Mouse (Mus musculus) adrenal gland, adult 2 months (tissue): ENCODE results near the gene Mrpl30. TPM values are rescaled to one million over a fixed set of nuclear protein-coding genes. Genes with fewer than 3 reads are reported as not detected.

Experiments used
- DNase-seq: peaks from one replicate; pipeline ENCODE4 v3.0.0; 2021
- polyA plus RNA-seq: library from polyadenylated mRNA; depleted of rRNA; stranded (reverse); fragments of >200 nt; gene quantifications from 2 replicates; pipeline ENCODE4 v1.2.3, GENCODE M21; 2012; rRNA removed
- total RNA-seq, 2 experiments: library from RNA; stranded (reverse); gene quantifications; 2 replicates each; pipeline ENCODE4 v1.2.3; 2021

The Mrpl30 gene
- total and polyA plus RNA-seq, 3 experiments, result 56.0 to 228 (median 215) TPM

DNA sequence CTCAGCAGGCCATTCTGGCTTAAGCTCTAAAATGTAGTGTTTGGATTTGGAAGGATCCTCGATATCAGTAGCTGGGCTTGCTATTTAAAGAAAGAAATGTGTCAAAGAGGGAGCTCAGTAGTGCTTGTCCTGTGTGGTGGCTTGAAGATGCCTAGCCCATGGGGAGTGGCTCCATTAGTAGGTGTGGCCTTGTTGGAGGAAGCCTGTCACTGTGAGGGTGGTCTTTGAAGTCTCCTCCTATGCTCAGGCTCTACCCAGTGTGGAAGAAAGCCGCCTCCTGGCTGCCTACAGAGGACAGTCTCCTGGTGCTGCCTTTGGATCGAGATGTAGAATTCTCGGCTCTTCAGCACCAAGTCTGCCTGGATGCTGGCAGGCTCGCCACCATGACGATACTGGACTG is 10.0 kb downstream of the Mrpl30 start:
- no peak for DNase-seq

DNA sequence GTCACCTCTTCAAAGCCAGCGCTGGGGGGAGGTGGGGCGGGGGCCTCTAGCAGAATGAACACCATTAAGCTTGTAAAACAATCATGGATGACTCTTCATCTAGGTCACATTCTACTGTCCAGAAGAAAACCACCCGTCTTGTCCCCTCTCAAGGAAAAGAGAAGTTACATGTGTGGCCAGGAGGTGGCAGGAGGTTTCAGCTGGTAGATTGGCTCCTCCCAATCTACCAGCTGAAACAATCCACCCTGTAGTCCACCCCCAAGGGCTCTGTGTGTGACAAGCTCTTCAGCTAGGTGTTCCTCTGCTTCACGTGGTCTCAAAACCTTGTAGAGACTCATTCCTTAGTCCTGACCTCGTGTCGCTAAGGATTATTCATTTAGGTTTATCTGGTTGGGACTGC is 12.9 kb downstream of the Mrpl30 start:
- peak; percentile 42 for DNase-seq

DNA sequence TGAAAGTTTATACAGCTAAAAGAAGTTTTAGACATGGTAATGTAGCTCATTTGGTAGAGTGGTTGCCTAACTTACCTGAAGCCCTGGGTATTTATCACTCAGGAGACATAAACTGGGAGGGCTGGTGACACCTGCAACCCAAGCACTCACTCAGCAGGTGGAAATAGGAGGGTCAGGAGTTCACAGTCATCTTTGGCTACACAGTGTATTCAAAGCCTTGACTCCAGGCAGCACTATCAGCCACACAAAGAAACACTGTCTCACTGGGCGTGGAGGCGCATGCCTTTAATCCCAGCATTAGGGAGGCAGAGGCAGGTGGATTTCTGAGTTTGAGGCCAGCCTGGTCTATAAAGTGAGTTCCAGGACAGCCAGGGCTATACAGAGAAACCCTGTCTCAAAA is 22.5 kb downstream of the Mrpl30 start:
- no peak for DNase-seq

DNA sequence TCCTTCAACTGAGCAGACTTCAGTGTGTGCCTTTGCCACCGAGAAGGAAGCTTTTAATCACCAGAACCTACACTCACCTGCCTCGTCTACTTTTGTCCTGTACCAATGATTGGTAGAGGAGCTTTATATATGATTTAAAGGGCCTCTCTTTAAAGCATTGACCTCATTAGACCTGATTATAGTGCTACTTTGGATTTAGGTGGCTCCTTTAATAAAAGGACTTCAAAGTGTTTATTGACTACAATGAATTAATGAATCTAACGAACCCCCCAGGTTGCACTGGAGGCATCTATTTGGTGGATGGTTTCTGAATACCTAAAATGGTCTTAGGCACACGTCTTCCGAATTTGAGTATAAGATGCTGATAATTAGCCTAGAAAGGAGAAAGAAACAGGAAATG is 26.1 kb downstream of the Mrpl30 start, which contains the start of gene Lyg2:
Gene Lyg2 (minus strand): TSS at position 101 of the 400 bp plus-strand sequence.
- no peak for DNase-seq

DNA sequence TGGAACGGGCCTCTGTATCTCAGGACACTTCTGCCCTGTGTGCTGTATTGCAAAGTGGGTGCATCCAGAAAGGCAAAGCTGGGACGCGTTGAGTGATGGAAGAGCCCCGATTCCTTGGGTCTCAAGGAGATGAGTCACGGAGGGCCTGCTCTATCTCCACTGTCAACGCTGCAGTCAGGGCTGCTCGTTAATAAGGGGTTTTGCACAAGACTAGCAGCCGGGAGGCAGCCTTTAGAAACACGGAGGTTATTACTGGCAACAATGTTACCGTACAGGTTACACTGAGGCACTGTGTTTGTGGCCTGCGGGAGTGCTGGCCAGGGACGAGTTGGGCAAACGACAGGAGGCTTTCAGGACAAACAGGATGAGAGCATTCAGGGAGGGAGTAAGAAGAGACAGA is 27.4 kb downstream of the Mrpl30 start:
- no peak for DNase-seq

DNA sequence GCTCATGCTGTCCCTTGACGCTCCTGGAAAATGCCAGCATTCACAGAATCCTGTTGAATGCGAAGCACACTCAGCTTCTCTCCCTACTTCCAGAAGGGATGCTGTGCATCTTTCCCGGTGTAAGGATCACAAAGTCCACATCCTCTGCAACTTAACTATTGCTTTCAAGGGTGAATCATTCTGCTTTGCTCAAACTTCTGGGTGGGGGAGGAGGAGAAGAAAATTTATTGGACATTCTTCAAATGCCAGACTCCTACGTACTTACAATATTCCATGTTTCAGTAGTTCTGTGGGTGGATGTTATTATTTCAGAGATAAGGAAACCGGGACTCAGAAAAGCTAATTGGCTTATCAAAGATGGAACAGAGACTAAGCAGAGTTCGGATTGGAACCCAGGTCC is 27.8 kb downstream of the Mrpl30 start:
- no peak for DNase-seq

DNA sequence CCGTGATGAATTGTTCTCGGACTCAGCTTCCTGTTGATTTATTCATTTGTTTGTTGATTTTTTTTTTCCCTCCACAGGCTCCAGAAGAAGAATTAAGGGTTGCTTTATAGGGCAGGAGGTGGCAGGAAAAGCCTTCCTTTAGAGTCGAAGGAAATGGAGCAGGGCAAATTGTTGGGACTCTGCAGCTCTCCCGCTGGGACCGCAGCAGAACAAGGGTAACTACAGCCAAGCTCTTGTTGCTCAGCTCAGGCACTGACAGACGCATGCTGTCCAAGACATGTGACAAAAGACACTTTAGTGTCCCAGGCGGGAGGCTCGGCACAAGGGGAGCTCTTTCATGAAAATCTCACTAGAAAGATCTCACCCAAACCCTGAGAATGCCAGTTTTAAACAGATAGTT is 32.3 kb downstream of the Mrpl30 start:
- DNase-seq, result no peak

DNA sequence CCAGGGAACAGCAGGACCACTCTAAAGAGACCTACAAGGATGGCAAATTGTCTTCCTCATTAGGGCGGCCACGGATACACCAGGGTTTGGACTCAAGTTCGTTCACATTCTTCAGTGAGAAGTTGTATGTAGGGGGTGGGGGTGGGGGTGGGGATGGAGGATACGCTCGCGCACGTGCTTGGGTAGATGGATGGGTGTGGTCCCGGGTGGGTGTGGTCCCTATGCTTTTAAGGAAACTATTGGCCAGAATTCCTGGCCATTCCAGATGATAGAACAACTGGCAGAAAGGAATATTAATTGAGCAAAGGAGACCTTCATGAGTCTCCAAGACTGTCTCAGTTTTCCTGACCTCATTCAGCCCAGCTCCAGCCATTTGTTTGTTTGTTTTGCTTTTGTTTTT is 35.7 kb downstream of the Mrpl30 start:
- DNase-seq, result no peak

DNA sequence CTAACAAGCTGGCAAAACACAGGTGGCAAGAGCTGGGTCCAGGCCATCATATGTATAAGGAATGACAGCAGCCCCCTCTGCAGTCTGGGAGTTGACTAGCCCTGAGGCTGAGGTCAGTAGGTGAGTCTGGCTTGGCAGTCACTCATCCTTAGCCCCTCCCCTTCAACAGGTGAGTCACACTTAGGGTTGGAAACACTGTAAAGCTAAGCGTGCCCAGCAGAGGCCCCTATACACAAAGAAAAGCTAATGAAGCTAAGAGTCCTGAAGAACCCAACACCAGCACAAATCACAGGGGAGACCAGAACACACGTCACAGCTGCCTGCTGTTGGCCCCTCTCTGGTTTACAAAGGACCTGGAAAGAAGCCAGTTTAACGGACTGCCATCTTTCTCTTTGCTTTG is 41.5 kb downstream of the Mrpl30 start:
- DNase-seq, result peak; percentile 83

Other genes starting within 250 kb of the Mrpl30 start
- 1 to 10 TPM; 1.7 to 2.3 TPM for gene 2010300C02Rik, start 170.4 kb upstream of the Mrpl30 start, total RNA-seq
- 1.6 and 2.5 TPM in 2 replicates for gene 2010300C02Rik, start 170.4 kb upstream of the Mrpl30 start, polyA plus RNA-seq
- 1 to 10 TPM; 5.4 to 5.8 TPM for gene Tsga10, start 24.0 kb upstream of the Mrpl30 start, total RNA-seq
- 0.06 and 0.15 TPM in 2 replicates for gene Tsga10, start 24.0 kb upstream of the Mrpl30 start, polyA plus RNA-seq
- 10 to 100 TPM; 13.4 to 22.6 TPM for gene Lipt1, start 18.7 kb upstream of the Mrpl30 start, total RNA-seq
- 1.3 TPM in 2 replicates for gene Lipt1, start 18.7 kb upstream of the Mrpl30 start, polyA plus RNA-seq
- gene Mitd1, start 66 bp upstream of the Mrpl30 start, total RNA-seq, result 1 to 10 TPM; 8.4 to 9.8 TPM
- gene Mitd1, start 66 bp upstream of the Mrpl30 start, polyA plus RNA-seq, result 1.1 and 2.0 TPM in 2 replicates
- not detected for gene Lyg2, start 26.0 kb downstream of the Mrpl30 start, total RNA-seq
- not detected in 2 replicates for gene Lyg2, start 26.0 kb downstream of the Mrpl30 start, polyA plus RNA-seq
- not detected for gene Lyg1, start 67.3 kb downstream of the Mrpl30 start, total RNA-seq
- gene Lyg1, start 67.3 kb downstream of the Mrpl30 start, polyA plus RNA-seq, result not detected in 2 replicates
- gene Txndc9, start 107.4 kb downstream of the Mrpl30 start, total RNA-seq, result 10 to 100 TPM; 67.1 to 84.1 TPM
- 2.3 and 2.8 TPM in 2 replicates for gene Txndc9, start 107.4 kb downstream of the Mrpl30 start, polyA plus RNA-seq
- gene Eif5b, start 107.5 kb downstream of the Mrpl30 start, total RNA-seq, result 10 to 100 TPM; 43.0 to 48.3 TPM
- gene Eif5b, start 107.5 kb downstream of the Mrpl30 start, polyA plus RNA-seq, result 1.1 and 1.5 TPM in 2 replicates
- 10 to 100 TPM; 18.5 to 20.0 TPM for gene Rev1, start 239.3 kb downstream of the Mrpl30 start, total RNA-seq
- 6.6 and 6.7 TPM in 2 replicates for gene Rev1, start 239.3 kb downstream of the Mrpl30 start, polyA plus RNA-seq